Mouse (Mus musculus): ENCODE results near the gene Abca1. TPM values are rescaled to one million over a fixed set of nuclear protein-coding genes. Genes with fewer than 3 reads are reported as not detected.

Abca1 gene
- total and polyA plus RNA-seq, 2 experiments from 2014 or later: 8.8 to 43.5 TPM

- Histone ChIP-seq H3K9ac (replicated peaks; ENCODE audit: low read length) (no peak overlapping the region), H3K4me1 (ENCODE audit: insufficient read depth, low read length) (no peaks in the 10 kb centered on the region), H3K9me3 (ENCODE audit: low read length) (no peaks in the 10 kb centered on the region), H3K36me3 (ENCODE audit: insufficient read depth, low read length) (no peaks in the 10 kb centered on the region), H3K27ac (no peak overlapping the region), H3K27me3 (ENCODE audit: insufficient read depth, low read length) (no peaks in the 10 kb centered on the region), H3K4me2 (ENCODE audit: low read depth, low read length) (no peak overlapping the region), H3K4me3 (ENCODE audit: low read length) (no peak overlapping the region)
- peak; percentile 74 for DNase-seq (ENCODE audit: low spot score)
- TF ChIP-seq CTCF (IDR thresholded peaks at IDR 0.05; ENCODE audit: low read depth): peak; percentile 82
- 77% methylated on average over 2 of the region's 2 CpGs for WGBS
- ATAC-seq: peak; percentile 67; the same call in 1 of the 2 replicates
These were observed 174.5 kb downstream of the Abca1 start for GRCm38 (mm10) chr4:52985216-52985615.

Other genes with a start within 250 kb of the Abca1 start
- not detected in 2 replicates for gene Olfr272, start 240.7 kb downstream of the Abca1 start, total RNA-seq (2014; rRNA removed)
- gene Olfr272, start 240.7 kb downstream of the Abca1 start, polyA plus RNA-seq (2015; fragmentation: Nextera tagmentation; extraction: Ambion mirVana): not detected in 2 replicates
- not detected in 2 replicates for gene Olfr270, start 195.3 kb downstream of the Abca1 start, total RNA-seq (2014; rRNA removed)
- gene Olfr270, start 195.3 kb downstream of the Abca1 start, polyA plus RNA-seq (2015; fragmentation: Nextera tagmentation; extraction: Ambion mirVana): not detected in 2 replicates
- not detected in 2 replicates for gene Nipsnap3a, start 170.6 kb downstream of the Abca1 start, total RNA-seq (2014; rRNA removed)
- gene Nipsnap3a, start 170.6 kb downstream of the Abca1 start, polyA plus RNA-seq (2015; fragmentation: Nextera tagmentation; extraction: Ambion mirVana): not detected in 2 replicates
- gene Nipsnap3b, start 148.0 kb downstream of the Abca1 start, total RNA-seq (2014; rRNA removed): 96.6 and 97.0 TPM in 2 replicates
- 151 and 159 TPM in 2 replicates for gene Nipsnap3b, start 148.0 kb downstream of the Abca1 start, polyA plus RNA-seq (2015; fragmentation: Nextera tagmentation; extraction: Ambion mirVana)

Data from hindbrain, postnatal 0 days (tissue).